Mouse (Mus musculus) heart, embryonic 10.5 days (tissue): ENCODE measurements around the gene Dscam. TPM values are rescaled to one million over a fixed set of nuclear protein-coding genes. Genes with fewer than 3 reads are reported as not detected.

Experiments used
- DNase-seq: peaks from one replicate; pipeline ENCODE4 v3.0.0-alpha.2; 2017; ENCODE audit warnings: low spot score
- H3K27ac ChIP-seq: fragments of 300-500 bp; sonication (generic); 2 replicates; pipeline ENCODE4 v1.5.1; 2016; ENCODE audit warnings: mild to moderate bottlenecking
- H3K27me3 ChIP-seq: fragments of 300-500 bp; sonication (generic); 2 replicates; pipeline ENCODE4 v1.6.1; 2016; ENCODE audit warnings: mild to moderate bottlenecking; ENCODE audit not compliant: poor library complexity, insufficient read depth, severe bottlenecking
- H3K36me3 ChIP-seq: fragments of 300-500 bp; sonication (generic); 2 replicates; pipeline ENCODE4 v1.6.1; 2016; ENCODE audit warnings: mild to moderate bottlenecking, moderate library complexity
- H3K4me1 ChIP-seq: fragments of 300-500 bp; sonication (generic); 2 replicates; pipeline ENCODE4 v1.6.1; 2016; ENCODE audit warnings: mild to moderate bottlenecking
- H3K4me3 ChIP-seq: fragments of 300-500 bp; sonication (generic); 2 replicates; pipeline ENCODE4 v1.5.1; 2016; ENCODE audit warnings: mild to moderate bottlenecking, moderate library complexity
- H3K9me3 ChIP-seq: fragments of 300-500 bp; sonication (generic); 2 replicates; pipeline ENCODE4 v1.6.1; 2016; ENCODE audit warnings: mild to moderate bottlenecking, moderate library complexity
- whole genome bisulfite sequencing: fragments of 180-500 bp; shearing (Covaris S2); methylation state at CpG from one replicate; pipeline ENCODE4 v1.1.7; 2016; 5-methylcytosine and 5-hydroxymethylcytosine counted together
- polyA plus RNA-seq: library from polyadenylated mRNA; unstranded; fragments of >200 nt; fragmentation: Nextera tagmentation; extraction: Ambion mirVana; gene quantifications from 2 replicates; pipeline ENCODE4 v1.2.1, GENCODE M21; 2016

The Dscam gene
- polyA plus RNA-seq, 1 experiment from 2014 or later: 0.20 TPM

DNA sequence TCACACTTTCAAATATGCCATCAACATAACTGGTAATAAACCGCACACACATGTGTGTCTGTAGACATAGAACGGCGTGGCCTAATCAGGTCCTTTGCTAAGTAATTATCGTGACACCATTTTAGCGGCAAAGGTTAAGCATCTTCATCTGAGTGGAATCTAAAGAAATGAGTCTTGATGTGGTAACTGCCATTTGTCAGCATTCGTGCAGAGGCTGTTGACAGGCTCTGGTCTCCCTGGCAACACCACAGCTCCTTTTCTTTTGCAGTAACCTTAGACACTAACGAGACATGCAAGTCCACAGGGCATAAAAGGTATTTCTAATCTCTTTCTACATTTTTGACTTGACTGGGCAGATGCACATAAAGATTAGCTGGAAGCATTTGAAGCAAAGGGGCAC lies 297.8 kb downstream of the Dscam start:
- H3K36me3 ChIP-seq: no peaks in the 10 kb centered on the region
- H3K4me3 ChIP-seq: no peak overlapping the region
- 29% methylated on average over 7 of the region's 7 CpGs for WGBS
- H3K27ac ChIP-seq: no peak overlapping the region
- no peaks in the 10 kb centered on the region for H3K27me3 ChIP-seq
- peaks cover 13% of the 10 kb centered on the region for H3K4me1 ChIP-seq
- no peaks in the 10 kb centered on the region for H3K9me3 ChIP-seq
- DNase-seq: no peak

DNA sequence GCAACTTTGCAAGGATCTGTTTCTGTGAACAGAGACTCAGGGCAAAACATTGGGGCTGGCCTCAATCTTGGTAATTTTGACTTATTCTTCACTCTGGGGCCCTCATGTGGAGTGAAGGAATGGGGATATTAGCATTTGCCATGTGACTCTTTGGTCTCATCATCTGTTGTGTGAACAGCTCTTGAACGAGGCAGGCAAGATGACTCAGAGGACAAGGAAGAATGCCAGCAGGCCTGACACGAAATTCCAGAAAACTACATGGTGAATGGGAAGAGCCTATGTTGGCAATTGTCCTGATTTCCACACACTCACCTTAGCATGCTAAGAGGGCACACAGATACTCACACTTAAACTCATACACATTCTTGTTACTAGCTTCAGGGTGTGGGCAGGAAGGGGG lies 313.0 kb downstream of the Dscam start:
- Histone ChIP-seq H3K27me3 (no peaks in the 10 kb centered on the region), H3K36me3 (no peaks in the 10 kb centered on the region), H3K27ac (peak overlapping the region; percentile 25; the same call in 1 of the 2 replicates), H3K4me3 (no peak overlapping the region), H3K9me3 (no peaks in the 10 kb centered on the region), H3K4me1 (peaks cover 28% of the 10 kb centered on the region)
- DNase-seq: no peak
- 37% methylated on average over 2 of the region's 2 CpGs for WGBS

DNA sequence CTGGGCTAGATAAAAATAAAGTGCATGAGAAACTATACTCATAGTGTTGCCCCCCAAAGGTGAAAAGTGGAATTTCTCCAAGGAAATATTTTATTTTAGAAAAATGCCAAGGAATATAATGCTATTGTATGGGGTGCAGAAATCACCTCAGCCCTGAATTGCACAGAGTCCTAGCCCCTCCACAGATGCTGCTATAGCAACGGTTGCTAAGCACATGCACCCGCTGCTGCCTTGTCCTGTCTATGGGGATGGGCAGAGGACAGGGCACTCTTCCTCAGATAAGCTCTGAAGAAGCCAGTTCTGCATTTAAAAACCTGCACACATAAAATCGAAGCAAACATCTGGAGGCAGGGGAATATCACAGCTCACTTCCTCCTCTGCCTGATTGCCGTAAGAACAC lies 315.5 kb downstream of the Dscam start:
- Histone ChIP-seq H3K27ac (no peak overlapping the region), H3K4me1 (peaks cover 26% of the 10 kb centered on the region), H3K27me3 (no peaks in the 10 kb centered on the region; the same call in 1 of the 2 replicates), H3K4me3 (no peak overlapping the region), H3K36me3 (no peaks in the 10 kb centered on the region), H3K9me3 (no peaks in the 10 kb centered on the region)
- WGBS: 67% methylated on average over 4 of the region's 4 CpGs
- no peak for DNase-seq

DNA sequence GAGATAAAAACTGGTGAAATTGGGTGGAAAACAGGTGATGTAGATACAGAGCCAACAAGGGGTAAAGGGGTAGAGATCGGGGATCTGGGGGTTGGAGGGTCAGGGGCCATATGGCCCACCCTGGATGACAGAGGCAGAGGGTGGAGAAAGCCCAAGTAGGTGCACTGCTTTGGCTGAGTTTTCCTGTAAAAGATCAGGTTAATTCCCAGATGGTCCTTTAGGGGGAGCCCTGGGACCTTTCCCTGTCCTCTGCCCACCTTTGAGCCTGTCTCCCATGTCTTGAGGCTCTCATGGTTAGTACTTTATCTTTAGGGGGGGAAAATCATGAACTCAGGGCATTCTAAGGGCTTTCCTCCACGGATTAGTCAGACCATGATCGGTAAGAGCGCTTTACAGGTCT lies 318.2 kb downstream of the Dscam start:
- DNase-seq: no peak
- Histone ChIP-seq H3K27me3 (no peaks in the 10 kb centered on the region; the same call in 1 of the 2 replicates), H3K4me1 (peaks cover 9% of the 10 kb centered on the region; the same call in 1 of the 2 replicates), H3K36me3 (no peaks in the 10 kb centered on the region), H3K27ac (no peak overlapping the region), H3K9me3 (no peaks in the 10 kb centered on the region), H3K4me3 (no peak overlapping the region)
- 15% methylated on average over 4 of the region's 4 CpGs for WGBS

DNA sequence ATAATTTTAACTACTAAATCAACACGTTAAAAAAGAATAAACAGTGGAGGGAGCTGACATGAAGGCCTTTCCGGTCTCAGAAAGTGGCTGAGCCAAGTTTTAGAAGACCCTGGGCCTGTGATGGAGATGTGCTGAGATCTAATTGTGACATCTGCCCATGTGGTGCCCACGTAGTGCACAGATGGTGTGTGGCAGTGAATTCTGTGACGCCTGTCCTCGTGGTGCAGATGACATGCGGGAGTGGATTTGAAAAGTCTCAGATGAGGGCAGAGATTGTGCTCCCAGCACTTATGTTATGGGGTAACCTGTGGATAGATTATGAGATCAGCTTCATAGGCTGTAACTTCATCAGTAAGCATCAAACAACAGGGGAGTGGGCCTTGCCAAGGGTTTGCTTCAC lies 321.6 kb downstream of the Dscam start:
- H3K27me3 ChIP-seq: no peaks in the 10 kb centered on the region; the same call in 1 of the 2 replicates
- 84% methylated on average over 6 of the region's 6 CpGs for WGBS

DNA sequence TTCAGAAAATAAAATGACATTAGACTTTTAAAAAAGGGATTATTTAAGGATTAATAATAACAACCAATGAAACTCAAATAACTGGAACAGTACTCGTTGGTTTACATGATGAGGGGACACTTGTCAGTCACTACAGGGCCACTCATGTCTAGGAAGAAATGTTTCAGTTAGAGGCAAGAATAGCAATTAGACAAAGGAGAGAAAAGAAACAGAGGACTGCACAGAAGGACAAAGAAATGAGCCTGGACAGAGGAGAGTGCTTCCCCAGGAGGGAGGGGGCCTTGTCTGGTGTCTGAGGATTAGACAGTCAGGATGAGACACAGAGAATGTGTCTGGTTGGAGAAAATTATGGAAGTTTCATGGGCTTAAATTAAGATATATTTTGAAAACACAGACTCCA lies 324.0 kb downstream of the Dscam start:
- no peak overlapping the region for H3K27ac ChIP-seq
- no peaks in the 10 kb centered on the region for H3K9me3 ChIP-seq
- 68% methylated on average over 1 of the region's 1 CpGs for WGBS

More for the DNA sequence above, 321.6 kb downstream of the Dscam start:
- Histone ChIP-seq H3K4me3 (no peak overlapping the region), H3K4me1 (peaks cover 15% of the 10 kb centered on the region), H3K36me3 (no peaks in the 10 kb centered on the region), H3K27ac (no peak overlapping the region), H3K9me3 (no peaks in the 10 kb centered on the region)
- no peak for DNase-seq

DNA sequence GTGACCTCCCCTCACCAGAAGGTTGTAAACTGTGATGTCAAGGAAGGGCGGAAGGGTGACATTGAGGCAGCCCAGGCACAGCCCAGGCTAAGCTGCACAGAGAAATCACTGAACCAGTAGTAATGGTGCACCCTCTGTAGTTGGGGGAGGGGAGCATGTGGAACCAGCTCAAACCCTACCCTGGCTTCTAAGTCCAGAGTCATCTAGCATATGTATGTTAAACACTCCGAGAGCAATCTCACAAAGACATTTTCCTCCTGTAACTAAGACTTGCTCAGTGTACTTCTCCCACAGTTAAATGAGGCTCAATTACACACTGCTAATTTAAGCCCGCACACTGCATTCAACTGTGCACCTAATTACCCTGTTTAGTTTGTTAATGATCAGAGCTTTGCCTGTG lies 324.4 kb downstream of the Dscam start:
- WGBS: 75% methylated on average over 3 of the region's 3 CpGs
- Histone ChIP-seq H3K4me3 (no peak overlapping the region), H3K27me3 (no peaks in the 10 kb centered on the region; the same call in 1 of the 2 replicates), H3K27ac (no peak overlapping the region), H3K4me1 (peaks cover 12% of the 10 kb centered on the region), H3K9me3 (no peaks in the 10 kb centered on the region), H3K36me3 (no peaks in the 10 kb centered on the region)
- DNase-seq: no peak

More for the DNA sequence above, 324.0 kb downstream of the Dscam start:
- Histone ChIP-seq H3K27me3 (no peaks in the 10 kb centered on the region; the same call in 1 of the 2 replicates), H3K4me3 (no peak overlapping the region), H3K36me3 (no peaks in the 10 kb centered on the region), H3K4me1 (peaks cover 12% of the 10 kb centered on the region)
- no peak for DNase-seq

DNA sequence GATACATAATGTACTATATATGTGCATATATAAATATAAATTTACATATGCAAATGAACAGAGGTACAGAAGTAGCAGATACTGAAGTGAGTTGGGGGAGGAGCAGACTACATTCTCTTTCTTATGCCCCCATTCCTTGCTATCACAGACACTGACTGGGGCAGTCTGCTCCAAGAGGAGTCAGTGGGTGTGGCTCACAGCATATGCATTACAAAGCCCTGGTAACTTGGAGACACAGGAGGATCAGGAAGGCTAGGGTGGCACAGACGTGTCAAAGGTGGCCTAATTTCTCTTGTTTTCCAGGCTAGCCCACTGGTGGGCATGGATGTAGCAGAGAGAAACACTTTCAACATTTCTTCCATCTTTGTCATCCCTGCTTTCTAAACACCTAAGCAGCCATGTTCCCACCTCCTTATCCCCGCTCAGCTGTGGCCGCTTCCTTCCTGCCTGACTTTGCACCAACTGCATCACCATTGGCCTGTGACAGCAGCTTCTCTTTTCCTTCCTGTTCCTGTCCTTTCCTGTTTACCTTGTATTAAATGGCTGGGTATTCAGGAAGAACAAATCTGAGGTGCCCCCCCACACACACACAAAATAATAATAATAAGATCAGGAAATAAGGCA lies 325.0 kb downstream of the Dscam start:
- H3K9me3 ChIP-seq: no peaks in the 10 kb centered on the region
- no peak overlapping the region for H3K27ac ChIP-seq
- H3K27me3 ChIP-seq: no peaks in the 10 kb centered on the region
- WGBS: 71% methylated on average over 3 of the region's 3 CpGs
- H3K4me3 ChIP-seq: no peak overlapping the region
- H3K4me1 ChIP-seq: peaks cover 12% of the 10 kb centered on the region
- H3K36me3 ChIP-seq: no peaks in the 10 kb centered on the region
- no peak for DNase-seq

DNA sequence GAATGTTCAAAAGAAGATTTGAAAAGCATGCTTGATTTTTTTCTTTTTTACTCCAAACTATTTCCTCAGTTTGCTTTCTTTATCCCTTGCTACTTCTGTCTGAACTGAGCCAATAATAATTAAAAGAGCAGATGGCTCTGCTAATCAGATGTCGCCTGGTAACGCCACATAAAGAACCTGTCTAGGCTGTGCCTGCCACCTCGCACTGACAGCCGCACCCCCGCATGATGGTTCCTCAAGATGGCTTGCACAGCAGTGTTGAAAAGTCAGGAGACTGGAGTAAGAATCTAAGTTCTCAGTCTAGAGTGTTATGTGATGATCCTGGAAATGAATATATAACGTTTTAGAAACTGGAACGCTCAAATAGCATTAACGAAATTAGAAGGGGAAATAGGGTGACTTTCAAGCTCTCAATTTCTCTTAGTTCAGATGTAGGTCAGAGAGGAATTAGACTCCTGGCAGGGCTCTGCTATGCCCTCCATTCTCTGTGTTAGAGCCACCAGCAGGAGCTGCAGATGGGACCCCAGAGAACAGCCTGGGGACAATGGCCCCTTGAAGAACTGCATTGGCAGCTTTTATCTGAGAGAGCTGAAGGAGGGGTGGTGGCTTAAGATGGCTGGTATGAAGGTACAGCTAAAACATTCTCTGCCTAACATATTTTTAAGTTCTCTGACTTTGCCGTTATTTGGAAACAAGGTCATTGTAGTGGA lies 326.7 kb downstream of the Dscam start:
- no peak for DNase-seq
- Histone ChIP-seq H3K4me1 (peaks cover 12% of the 10 kb centered on the region), H3K27ac (no peak overlapping the region), H3K9me3 (no peaks in the 10 kb centered on the region), H3K27me3 (no peaks in the 10 kb centered on the region), H3K4me3 (no peak overlapping the region), H3K36me3 (no peaks in the 10 kb centered on the region)
- WGBS: 66% methylated on average over 9 of the region's 9 CpGs

DNA sequence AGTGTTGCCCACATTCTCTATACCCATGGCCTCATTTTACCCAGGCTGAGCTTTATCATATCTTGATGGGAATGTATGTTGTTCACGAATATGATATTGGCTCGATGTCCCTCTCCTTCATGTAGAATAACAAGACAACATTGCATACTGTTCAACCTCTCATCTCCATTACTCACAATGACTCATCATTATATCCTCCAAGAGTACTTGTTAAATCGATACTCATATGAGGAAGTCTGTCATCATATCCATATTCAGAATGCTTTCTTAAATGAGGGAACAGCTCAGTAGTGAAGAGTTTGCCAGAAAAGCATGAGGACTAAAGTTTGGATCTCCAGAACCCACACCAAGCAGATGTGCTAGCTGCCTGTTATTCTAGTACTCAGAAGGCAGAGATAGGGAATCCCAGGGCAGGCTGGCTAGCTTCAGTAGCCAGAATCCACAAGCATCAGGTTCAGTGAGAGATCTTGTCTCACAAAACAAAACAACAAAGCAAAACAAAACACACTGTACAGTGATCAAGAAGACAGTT lies 327.7 kb downstream of the Dscam start:
- H3K4me1 ChIP-seq: peaks cover 12% of the 10 kb centered on the region
- no peaks in the 10 kb centered on the region for H3K36me3 ChIP-seq
- no peaks in the 10 kb centered on the region for H3K27me3 ChIP-seq
- no peak overlapping the region for H3K4me3 ChIP-seq
- no peak for DNase-seq
- WGBS: 89% methylated on average over 3 of the region's 3 CpGs
- no peak overlapping the region for H3K27ac ChIP-seq
- H3K9me3 ChIP-seq: no peaks in the 10 kb centered on the region

DNA sequence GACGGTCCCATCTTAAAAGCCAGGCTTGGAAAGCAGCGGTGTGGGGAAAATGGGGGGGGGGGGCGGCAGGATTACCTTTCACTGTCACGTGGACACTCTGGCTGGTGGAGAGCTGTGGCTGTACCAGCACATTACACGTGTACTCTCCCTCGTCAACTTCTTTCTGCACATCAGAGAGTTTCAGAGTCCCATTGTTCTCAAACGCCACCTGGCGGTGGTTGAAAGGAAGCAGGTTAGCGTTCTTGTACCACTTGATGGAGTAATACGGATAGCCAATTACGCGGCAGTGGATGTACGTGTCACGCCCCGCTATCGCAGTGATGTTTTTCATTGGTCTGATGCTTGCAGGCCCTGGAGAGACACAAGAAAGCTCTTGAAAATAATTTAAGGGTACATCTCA lies 350.9 kb downstream of the Dscam start:
- Histone ChIP-seq H3K27ac (no peak overlapping the region), H3K9me3 (no peaks in the 10 kb centered on the region), H3K27me3 (0 out of 2 replicates have a peak, but pooled peaks cover 4% of the 10 kb centered on the region), H3K4me3 (no peak overlapping the region), H3K4me1 (no peaks in the 10 kb centered on the region), H3K36me3 (no peaks in the 10 kb centered on the region)
- WGBS: 21% methylated on average over 16 of the region's 16 CpGs
- DNase-seq: peak; percentile 90

DNA sequence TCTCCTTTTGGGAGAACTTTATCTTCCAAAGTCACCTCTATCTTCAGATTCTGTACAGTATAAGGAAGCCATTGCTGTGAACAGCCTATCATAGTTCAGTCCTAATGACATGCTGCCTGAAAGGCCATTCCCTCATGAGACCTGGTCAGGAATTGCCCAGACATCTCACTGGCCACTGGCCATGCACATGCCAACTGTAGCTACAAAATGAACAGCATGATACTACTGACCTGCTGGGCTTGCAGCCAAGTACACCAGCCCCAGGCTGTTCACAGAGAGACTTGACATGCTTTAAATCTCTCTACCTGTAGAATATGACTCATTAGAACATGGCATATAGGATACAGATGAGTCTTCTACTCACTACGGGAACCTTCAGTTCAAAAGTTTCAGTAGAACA lies 364.3 kb downstream of the Dscam start:
- Histone ChIP-seq H3K4me1 (no peaks in the 10 kb centered on the region), H3K9me3 (no peaks in the 10 kb centered on the region), H3K27ac (no peak overlapping the region), H3K36me3 (no peaks in the 10 kb centered on the region), H3K4me3 (no peak overlapping the region), H3K27me3 (no peaks in the 10 kb centered on the region)
- 86% methylated on average over 1 of the region's 1 CpGs for WGBS
- DNase-seq: no peak

DNA sequence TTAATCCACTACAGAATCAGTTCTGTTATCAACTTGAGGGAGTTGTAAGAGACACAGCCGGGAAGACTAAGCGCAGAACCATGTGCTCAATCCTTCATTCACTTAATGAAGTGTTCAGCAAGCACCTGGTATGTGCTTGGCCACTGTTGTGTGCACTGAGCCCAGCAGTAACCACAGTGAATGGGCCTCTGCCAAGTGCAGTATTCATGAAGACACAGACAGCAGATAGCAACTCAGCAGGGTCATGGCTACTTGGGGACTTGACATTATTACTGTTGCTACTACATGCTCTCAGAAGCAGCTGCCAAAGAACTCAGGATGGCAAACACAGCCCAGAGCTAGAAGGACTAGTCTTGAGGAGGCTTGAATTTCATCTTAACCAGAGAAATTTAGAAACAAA lies 367.9 kb downstream of the Dscam start:
- Histone ChIP-seq H3K27ac (no peak overlapping the region), H3K27me3 (no peaks in the 10 kb centered on the region), H3K4me3 (no peak overlapping the region), H3K9me3 (no peaks in the 10 kb centered on the region), H3K4me1 (no peaks in the 10 kb centered on the region), H3K36me3 (no peaks in the 10 kb centered on the region)
- 79% methylated on average over 2 of the region's 2 CpGs for WGBS
- peak; percentile 48 for DNase-seq
